Mouse (Mus musculus) gastrocnemius, adult 2 months (tissue): ENCODE measurements around the gene 1700029P11Rik. TPM values are rescaled to one million over a fixed set of nuclear protein-coding genes. Genes with fewer than 3 reads are reported as not detected.

ENCODE experiments used
- DNase-seq: peaks from one replicate; pipeline ENCODE4 v3.0.0; 2022
- H3K27ac ChIP-seq: fragments of 200-600 bp; 2 replicates; pipeline ENCODE4 v1.8.1; 2022; ENCODE audit warnings: mild to moderate bottlenecking
- H3K4me3 ChIP-seq: fragments of 200-600 bp; 2 replicates; pipeline ENCODE4 v1.8.1; 2022; ENCODE audit warnings: mild to moderate bottlenecking, moderate library complexity
- CTCF ChIP-seq: fragments of 200-600 bp; IDR thresholded peaks from 2 replicates; pipeline ENCODE4 v1.8.1; 2022; ENCODE audit warnings: antibody characterized with exemption, mild to moderate bottlenecking, moderate library complexity
- intact Hi-C: fragments of 180-260 bp; cut with DNase I; formaldehyde crosslinking; loops from one replicate; pipeline ENCODE4 v1.15.1; 2025
- long read RNA-seq, 2 experiments: library from polyadenylated mRNA; stranded (forward); transcript quantifications; one replicate each; pipeline ENCODE4 v2.0.0; 2021
- total RNA-seq, 2 experiments: library from RNA; stranded (reverse); gene quantifications; 2 replicates each; pipeline ENCODE4 v1.2.3; 2021

The 1700029P11Rik gene
- not detected for total RNA-seq
- long read RNA-seq, experiment 1: 0 reads
- long read RNA-seq, experiment 2: 0 reads

DNA sequence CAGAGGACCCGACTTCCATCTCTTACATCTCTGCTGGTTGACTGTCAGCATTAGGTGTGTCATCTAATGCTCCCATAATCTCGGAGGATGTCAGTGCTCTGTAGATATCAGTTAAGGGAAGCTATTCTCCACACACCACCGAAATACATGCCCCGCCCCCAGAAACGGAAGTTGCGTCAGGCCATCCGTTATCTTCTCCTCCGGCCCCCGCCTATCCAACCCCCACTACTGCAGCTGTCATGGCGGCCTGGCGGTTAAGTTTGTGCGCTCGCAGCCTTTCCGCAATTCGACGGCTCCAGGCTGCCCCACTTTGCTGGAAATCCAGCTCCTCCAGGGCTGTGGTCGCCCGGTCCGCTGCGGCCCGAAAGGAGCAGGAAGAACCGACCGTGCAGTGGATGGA, at the start of gene 1700029P11Rik:
Gene 1700029P11Rik (plus strand): TSS at position 220 of the 400 bp plus-strand sequence.
- Histone ChIP-seq H3K4me3 (no peak within 1 kb of the TSS), H3K27ac (no peak within 1 kb of the TSS)
- intact Hi-C loops: no loop called here
- TF ChIP-seq CTCF: no peak
- no peak for DNase-seq

DNA sequence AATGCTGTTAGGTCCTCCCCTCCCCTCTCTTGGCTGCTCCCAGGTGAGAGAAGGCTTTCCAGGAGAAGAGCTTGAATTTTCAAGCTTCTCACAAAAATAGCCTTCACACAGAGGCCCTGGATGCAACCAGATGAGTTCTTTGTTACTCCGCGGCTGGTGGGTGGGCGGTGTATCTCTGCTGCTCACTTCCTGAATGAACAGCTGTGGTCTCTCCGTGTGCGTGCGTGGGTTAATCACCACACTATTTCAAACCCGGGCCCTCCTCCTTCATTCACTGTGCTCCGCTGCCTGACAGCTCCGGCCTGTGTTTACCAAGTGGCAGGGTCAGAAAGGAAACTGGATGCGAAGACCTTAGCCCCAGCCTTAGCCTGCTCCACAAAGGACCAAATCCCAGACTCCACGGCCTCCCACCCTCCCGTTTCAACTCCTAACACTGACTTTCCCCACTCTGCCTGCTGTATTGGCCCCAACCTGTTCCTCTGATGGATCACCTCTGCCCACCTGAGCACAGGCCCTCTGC, 47.3 kb upstream of the 1700029P11Rik start:
- Histone ChIP-seq H3K27ac (no peak overlapping the region), H3K4me3 (no peak overlapping the region)
- intact Hi-C loops: no loop called here
- no peak for DNase-seq
- no peak for TF ChIP-seq CTCF

DNA sequence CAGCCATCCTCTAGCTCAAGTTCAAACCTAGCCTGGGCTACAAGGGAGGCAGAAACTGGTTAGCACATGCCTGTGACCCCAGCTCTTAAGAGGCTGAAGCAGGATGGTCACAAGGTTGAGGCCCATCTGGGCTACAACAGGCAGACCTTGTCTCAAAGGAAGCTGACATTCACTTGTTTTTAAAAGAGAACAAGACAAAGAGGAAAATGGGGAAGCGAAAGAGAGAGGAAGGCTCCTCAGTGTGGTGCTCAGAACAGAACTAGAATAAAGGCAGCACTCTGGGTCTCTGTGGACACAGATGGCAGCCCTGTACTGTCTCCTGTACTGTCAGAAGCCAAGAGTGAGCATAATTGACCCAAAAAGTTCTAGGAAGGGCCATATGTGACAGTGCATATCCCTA, 46.4 kb upstream of the 1700029P11Rik start:
- TF ChIP-seq CTCF: no peak
- intact Hi-C loops: no loop called here
- no peak for DNase-seq
- no peak overlapping the region for H3K27ac ChIP-seq
- no peak overlapping the region for H3K4me3 ChIP-seq

DNA sequence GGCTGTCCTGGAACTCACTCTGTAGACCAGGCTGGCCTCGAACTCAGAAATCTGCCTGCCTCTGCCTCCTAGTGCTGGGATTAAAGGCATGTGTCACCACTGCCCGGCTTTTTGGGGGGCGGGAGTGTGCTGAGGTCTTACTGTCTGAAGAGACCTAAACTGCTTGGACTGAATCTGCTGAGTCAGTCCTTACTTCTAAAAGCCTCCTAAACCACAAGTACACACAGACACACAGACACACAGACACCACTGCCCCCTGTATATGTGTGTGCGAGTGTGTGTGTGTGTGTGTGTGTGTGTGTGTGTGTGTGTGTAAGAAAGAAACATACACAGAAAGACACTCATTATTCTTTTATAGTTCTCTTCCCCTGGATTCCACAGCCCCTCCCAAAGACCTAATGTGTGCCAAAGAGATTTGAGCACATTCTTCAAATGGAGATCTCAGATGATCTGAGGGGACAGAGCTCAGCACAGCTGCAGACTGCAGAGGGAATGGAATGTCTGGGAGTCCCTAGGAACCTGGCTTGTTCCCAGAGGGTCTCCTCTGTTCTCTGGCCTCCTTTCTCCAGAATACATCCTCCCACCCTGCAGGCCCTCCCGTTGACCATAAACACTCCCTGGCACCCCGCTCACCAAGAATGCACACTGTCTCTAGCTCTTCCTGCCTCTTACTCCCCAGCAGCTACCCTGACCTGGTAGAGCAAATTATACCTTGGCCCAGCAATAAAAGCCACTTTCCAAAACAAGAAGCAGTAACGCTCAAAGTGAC, 44.3 kb upstream of the 1700029P11Rik start:
- TF ChIP-seq CTCF: no peak
- DNase-seq: no peak
- Histone ChIP-seq H3K4me3 (peak overlapping the region; percentile 69), H3K27ac (peak overlapping the region; percentile 71)
- intact Hi-C loops: no loop called here

- TF ChIP-seq CTCF: peak; percentile 26; the same call in 1 of the 2 replicates
- peak; percentile 66 for DNase-seq
- intact Hi-C loops: no loop called here
- Histone ChIP-seq H3K4me3 (peak within 1 kb of the TSS; percentile 69), H3K27ac (peak within 1 kb of the TSS; percentile 71)
These were observed 43.7 kb upstream of the 1700029P11Rik start, which contains the start of gene Csdc2 for GRCm38 (mm10) chr15:81936679-81937078. TSS of gene Csdc2 (plus strand) at chr15:81936759.

DNA sequence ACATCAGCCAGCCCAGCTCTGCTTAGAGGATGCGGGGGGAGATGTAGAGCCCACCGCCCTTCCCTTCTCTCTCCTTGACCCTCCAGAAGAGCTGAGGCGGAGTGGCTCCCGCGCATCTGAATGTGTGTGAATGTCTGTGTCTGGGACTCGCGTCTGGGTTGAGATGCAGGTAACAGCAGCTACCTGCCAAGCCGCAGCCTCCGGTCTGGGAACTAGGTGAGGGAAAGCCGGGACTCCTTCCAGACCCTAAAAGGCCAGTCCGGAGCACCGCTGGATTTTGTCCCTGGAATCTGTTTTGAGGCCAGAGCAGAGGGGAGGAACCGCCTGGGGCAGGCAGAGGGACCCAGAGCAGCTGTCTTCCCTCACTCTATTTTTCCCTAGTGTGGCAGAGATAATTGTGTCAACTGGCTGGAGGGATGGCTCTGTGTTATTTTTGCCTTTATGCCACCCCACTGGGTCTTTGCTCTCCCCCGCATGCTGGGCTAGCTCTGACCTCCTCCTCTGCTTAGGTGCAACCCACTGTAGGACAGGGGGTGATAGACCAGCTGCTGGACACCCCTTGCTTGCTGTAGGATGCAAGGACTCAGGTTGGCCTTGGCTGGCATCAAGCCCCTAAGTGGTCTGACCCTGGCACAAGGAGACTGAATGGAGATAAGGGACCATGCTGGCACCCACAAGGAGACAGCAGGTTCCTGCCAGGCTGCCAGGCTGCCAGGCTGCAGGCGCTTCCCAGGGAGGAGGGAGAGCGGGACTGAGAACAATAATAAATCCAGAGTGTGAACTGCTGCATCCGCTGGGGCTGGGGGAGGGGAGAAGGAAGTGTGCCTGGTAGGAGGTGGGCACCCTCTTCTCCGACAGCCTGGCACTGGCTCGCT, 43.0 kb upstream of the 1700029P11Rik start:
- peak; percentile 38 for DNase-seq
- TF ChIP-seq CTCF: no peak
- Histone ChIP-seq H3K4me3 (peak overlapping the region; percentile 69), H3K27ac (peak overlapping the region; percentile 71)
- intact Hi-C loops: no loop called here

- peak; percentile 52 for DNase-seq
- peak; percentile 61 for TF ChIP-seq CTCF
- Histone ChIP-seq H3K27ac (no peak overlapping the region; the same call in 1 of the 2 replicates), H3K4me3 (no peak overlapping the region)
- intact Hi-C loops: no loop called here
These were observed 42.1 kb upstream of the 1700029P11Rik start for GRCm38 (mm10) chr15:81938246-81938645.

- Histone ChIP-seq H3K27ac (no peak overlapping the region), H3K4me3 (no peak overlapping the region)
- TF ChIP-seq CTCF: no peak
- intact Hi-C loops: no loop called here
- peak; percentile 13 for DNase-seq
These were observed 41.1 kb upstream of the 1700029P11Rik start for GRCm38 (mm10) chr15:81939157-81939715.

GRCm38 (mm10) chr15:81939774-81940173, 40.6 kb upstream of the 1700029P11Rik start:
- intact Hi-C loops: no loop called here
- H3K4me3 ChIP-seq: no peak overlapping the region
- no peak for TF ChIP-seq CTCF
- no peak overlapping the region for H3K27ac ChIP-seq
- peak; percentile 6 for DNase-seq

DNA sequence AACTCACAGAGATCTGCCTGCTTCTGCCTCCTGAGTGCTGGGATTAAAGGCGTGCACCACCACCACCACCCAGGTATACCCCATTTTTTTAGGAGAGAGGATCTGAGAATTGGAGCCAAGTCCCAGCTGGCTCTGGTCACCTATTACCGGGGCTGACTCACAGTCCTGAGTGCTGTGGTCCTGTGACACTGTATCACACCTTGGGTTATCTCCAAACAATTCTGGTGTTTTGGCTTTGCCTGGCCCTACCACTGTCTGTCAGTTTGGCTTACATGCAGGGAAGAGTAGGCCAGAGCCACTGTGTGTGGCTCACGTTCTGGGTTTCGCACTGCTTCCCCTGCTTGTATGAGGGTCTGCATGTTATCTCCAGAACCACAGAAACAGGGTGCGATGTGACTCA, 40.1 kb upstream of the 1700029P11Rik start:
- intact Hi-C loops: no loop called here
- TF ChIP-seq CTCF: no peak
- Histone ChIP-seq H3K27ac (no peak overlapping the region), H3K4me3 (no peak overlapping the region)
- DNase-seq: peak; percentile 7

DNA sequence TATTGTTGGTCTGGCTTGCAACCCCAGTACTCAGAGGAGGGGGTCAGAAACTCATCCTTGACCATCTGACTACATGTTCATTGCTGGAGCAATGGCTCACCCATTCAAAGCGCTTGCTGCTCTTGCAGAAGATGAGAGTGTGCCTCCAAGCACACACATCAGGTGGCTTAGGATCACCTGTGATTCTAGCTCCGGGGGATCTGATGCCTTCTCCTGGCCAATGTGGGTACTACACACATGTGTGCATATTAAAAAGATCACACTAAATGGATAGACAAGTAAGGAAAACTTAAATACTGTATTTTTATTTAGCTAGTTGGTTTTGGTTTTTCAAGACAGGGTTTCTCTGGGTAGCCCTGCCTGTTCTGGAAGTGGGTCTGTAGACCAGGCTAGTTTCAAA, 39.3 kb upstream of the 1700029P11Rik start:
- intact Hi-C loops: no loop called here
- no peak overlapping the region for H3K27ac ChIP-seq
- TF ChIP-seq CTCF: peak; percentile 20; the same call in 1 of the 2 replicates

GRCm38 (mm10) chr15:81943176-81943749, 37.1 kb upstream of the 1700029P11Rik start:
- Histone ChIP-seq H3K27ac (no peak overlapping the region), H3K4me3 (no peak overlapping the region)
- intact Hi-C loops: no loop called here
- no peak for TF ChIP-seq CTCF
- DNase-seq: peak; percentile 4

More for the DNA sequence above, 39.3 kb upstream of the 1700029P11Rik start:
- H3K4me3 ChIP-seq: no peak overlapping the region
- peak; percentile 10 for DNase-seq
